9 mouse cellular contexts compared by ENCODE assay signal in genomic region chr2:124704922-124705321, GRCm38 (mm10).
A peak's percentile ranks its signal among the peaks of the same experiment; 100 is the strongest.
DNase-seq lines count a peak whose midpoint lies in the region; ATAC-seq and TF ChIP-seq lines count a peak whose summit lies in the region.
"Had no signal": no experiment of that assay in that cellular context is flagged by ENCODE, and none has a peak within 500 bp of the region (broad histone marks: within the 10 kb centered on the region; RNA-seq: fewer than 3 reads in every experiment).

No protein-coding gene starts in this region.

- intact Hi-C loops in heart, postnatal 25 days (cut with DNase I), result no loop called here

- TF ChIP-seq CTCF in stomach, postnatal 0 days (IDR thresholded peaks at IDR 0.05; ENCODE audit: low read depth), result no peak

- H3K27me3 ChIP-seq in stomach, embryonic 15.5 days (replicated peaks), result no peaks in the 10 kb centered on the region
- H3K27me3 ChIP-seq in stomach, postnatal 0 days (ENCODE audit: control insufficient read depth, insufficient read depth, low read length), result no peaks in the 10 kb centered on the region
- H3K27me3 ChIP-seq in splenic B cell, adult 2 months (ENCODE audit: control insufficient read depth, insufficient read depth, low read length, poor library complexity, severe bottlenecking), result no peaks in the 10 kb centered on the region

- no peaks in the 10 kb centered on the region for H3K4me1 ChIP-seq in stomach, embryonic 15.5 days
- no peaks in the 10 kb centered on the region for H3K4me1 ChIP-seq in stomach, postnatal 0 days (replicated peaks; ENCODE audit: control insufficient read depth, insufficient read depth)

- no peak overlapping the region for H3K27ac ChIP-seq in stomach, embryonic 15.5 days
- no peak overlapping the region for H3K27ac ChIP-seq in stomach, postnatal 0 days (replicated peaks)

- no peaks in the 10 kb centered on the region for H3K36me3 ChIP-seq in stomach, embryonic 15.5 days
- no peaks in the 10 kb centered on the region for H3K36me3 ChIP-seq in stomach, postnatal 0 days (ENCODE audit: control insufficient read depth, insufficient read depth, low read length)
- no peaks in the 10 kb centered on the region for H3K36me3 ChIP-seq in splenic B cell, adult 2 months (ENCODE audit: control insufficient read depth, insufficient read depth, low read length, poor library complexity, severe bottlenecking)

- ATAC-seq in stomach, embryonic 15.5 days (ENCODE audit: insufficient read depth, low FRiP score, low read depth), result peak; percentile 35; the same call in 1 of the 2 replicates
- ATAC-seq in stomach, postnatal 0 days (ENCODE audit: low FRiP score, low TSS enrichment), result no peak

- peak; percentile 92 for DNase-seq in heart, adult 11 months
- DNase-seq in heart, postnatal 25 days (ENCODE audit: low spot score), result no peak
- DNase-seq in stomach, postnatal 0 days (ENCODE audit: low spot score), result no peak
- peak; percentile 36 for DNase-seq in induced T-regulatory cell, adult 2 months (ENCODE audit: low read depth)
- DNase-seq in splenic B cell, adult 2 months (ENCODE audit: low read depth, low spot score), result peak; percentile 52
- DNase-seq in gastrocnemius, postnatal 4 days (ENCODE audit: low spot score in 2 of 2), result no peak
- no peak for DNase-seq in retina, embryonic 14.5 days (ENCODE audit: low spot score)
- DNase-seq: lung, postnatal 4 days had no signal

- H3K4me3 ChIP-seq in stomach, embryonic 15.5 days (replicated peaks), result no peak overlapping the region
- H3K4me3 ChIP-seq in stomach, postnatal 0 days (ENCODE audit: low read depth, low read length), result no peak overlapping the region

- H3K9ac ChIP-seq in stomach, embryonic 15.5 days, result no peak overlapping the region
- no peak overlapping the region for H3K9ac ChIP-seq in stomach, postnatal 0 days (ENCODE audit: low read length)

- TF ChIP-seq EP300 in stomach, postnatal 0 days (optimal IDR thresholded peaks at IDR 0.05), result no peak

- WGBS in stomach, embryonic 15.5 days, result 66% methylated on average over 4 of the region's 4 CpGs
- 76% methylated on average over 4 of the region's 4 CpGs for WGBS in stomach, postnatal 0 days

- no peaks in the 10 kb centered on the region for H3K9me3 ChIP-seq in stomach, embryonic 15.5 days
- no peaks in the 10 kb centered on the region for H3K9me3 ChIP-seq in stomach, postnatal 0 days (ENCODE audit: control insufficient read depth, low read length)

- H3K4me2 ChIP-seq in stomach, embryonic 15.5 days, result no peak overlapping the region
- no peak overlapping the region for H3K4me2 ChIP-seq in stomach, postnatal 0 days (replicated peaks; ENCODE audit: low read depth)

Comparison
In these comparisons a context has a peak if more than half of its experiments do, and no peak if none do; other contexts are left out.
1. DNase-seq: peak in heart, adult 11 months (single experiment), induced T-regulatory cell, adult 2 months (single experiment) and splenic B cell, adult 2 months (single experiment); none in heart, postnatal 25 days (single experiment), stomach, postnatal 0 days (single experiment), gastrocnemius, postnatal 4 days (0 of 2) and retina, embryonic 14.5 days (single experiment).